Mouse (Mus musculus): ENCODE results near the gene Hspe1. TPM values are rescaled to one million over a fixed set of nuclear protein-coding genes. Genes with fewer than 3 reads are reported as not detected.

The Hspe1 gene
- polyA plus RNA-seq, 1 experiment from 2014 or later: 311 TPM

- Histone ChIP-seq H3K36me3 (replicated peaks) (peaks cover 27% of the 10 kb centered on the region), H3K27me3 (no peaks in the 10 kb centered on the region)
- 89% methylated on average over 1 of the region's 1 CpGs for WGBS (ENCODE audit: insufficient replicate concordance)
Measured at GRCm38 (mm10) chr1:55135846-55136245, 47.9 kb downstream of the Hspe1 start.

More at GRCm38 (mm10) chr1:55135846-55136245, 47.9 kb downstream of the Hspe1 start:
- H3K9me3 ChIP-seq (replicated peaks): no peaks in the 10 kb centered on the region
- H3K4me2 ChIP-seq: no peak overlapping the region
- H3K4me3 ChIP-seq (replicated peaks): no peak overlapping the region
- H3K27ac ChIP-seq (replicated peaks): no peak overlapping the region
- H3K9ac ChIP-seq: no peak overlapping the region
- H3K4me1 ChIP-seq (replicated peaks): peaks cover 15% of the 10 kb centered on the region
- ATAC-seq (ENCODE audit: insufficient read depth): no peak

Other genes with a start within 250 kb of the Hspe1 start
- 3.7 and 4.7 TPM in 2 replicates for gene Ankrd44, start 161.7 kb upstream of the Hspe1 start, polyA plus RNA-seq (2015; fragmentation: Nextera tagmentation; extraction: Ambion mirVana)
- 112 and 130 TPM in 2 replicates for gene Sf3b1, start 60.7 kb upstream of the Hspe1 start, polyA plus RNA-seq (2015; fragmentation: Nextera tagmentation; extraction: Ambion mirVana)
- gene Coq10b, start 35.4 kb upstream of the Hspe1 start, polyA plus RNA-seq (2015; fragmentation: Nextera tagmentation; extraction: Ambion mirVana): 13.0 and 13.3 TPM in 2 replicates
- gene Hspd1, start 111 bp downstream of the Hspe1 start, polyA plus RNA-seq (2015; fragmentation: Nextera tagmentation; extraction: Ambion mirVana): 245 and 256 TPM in 2 replicates
- gene Mob4, start 43.1 kb downstream of the Hspe1 start, polyA plus RNA-seq (2015; fragmentation: Nextera tagmentation; extraction: Ambion mirVana): 37.6 and 38.2 TPM in 2 replicates
- gene Rftn2, start 138.7 kb downstream of the Hspe1 start, polyA plus RNA-seq (2015; fragmentation: Nextera tagmentation; extraction: Ambion mirVana): 0.58 and 0.67 TPM in 2 replicates
- 1.5 and 1.8 TPM in 2 replicates for gene Mars2, start 149.0 kb downstream of the Hspe1 start, polyA plus RNA-seq (2015; fragmentation: Nextera tagmentation; extraction: Ambion mirVana)